Mouse (Mus musculus) olfactory bulb, adult 2 months (tissue): ENCODE data around the gene Celf2. TPM values are rescaled to one million over a fixed set of nuclear protein-coding genes. Genes with fewer than 3 reads are reported as not detected.

Experiments used
- H3K27ac ChIP-seq: fragments of 200-500 bp; 2 replicates; pipeline ENCODE4 v1.5.1; 2012; ENCODE audit warnings: low read depth, low read length; ENCODE audit not compliant: insufficient read depth
- H3K4me1 ChIP-seq: fragments of 200-500 bp; 2 replicates; pipeline ENCODE4 v1.6.1; 2012; ENCODE audit warnings: low read length; ENCODE audit not compliant: control insufficient read depth, insufficient read depth
- H3K4me3 ChIP-seq: fragments of 200-500 bp; 2 replicates; pipeline ENCODE4 v1.5.1; 2012; ENCODE audit warnings: mild to moderate bottlenecking, low read depth, low read length, moderate library complexity; ENCODE audit not compliant: insufficient read depth
- CTCF ChIP-seq: fragments of 200-500 bp; IDR thresholded peaks from 2 replicates; pipeline ENCODE4 v1.5.1; 2012; ENCODE audit warnings: low read depth, mild to moderate bottlenecking, low read length, moderate library complexity; ENCODE audit not compliant: insufficient read depth
- POLR2A ChIP-seq: fragments of 200-500 bp; IDR thresholded peaks from 2 replicates; pipeline ENCODE4 v1.6.1; 2012; ENCODE audit warnings: mild to moderate bottlenecking, low read depth, low read length, moderate library complexity; ENCODE audit not compliant: insufficient read depth
- WGBS: fragments of 180-500 bp; shearing (Covaris S2); methylation state at CpG from one replicate; pipeline ENCODE4 v1.1.7; 2018; 5-methylcytosine and 5-hydroxymethylcytosine counted together
- polyA plus RNA-seq: library from polyadenylated mRNA; stranded (reverse); fragments of >200 nt; gene quantifications from 2 replicates; pipeline ENCODE4 v1.2.4, GENCODE M21; 2012; ENCODE audit warnings: low replicate concordance; ENCODE audit not compliant: missing spikeins, insufficient read depth, insufficient read length

Gene Celf2
- polyA plus RNA-seq, 1 experiment, result 447 TPM

DNA sequence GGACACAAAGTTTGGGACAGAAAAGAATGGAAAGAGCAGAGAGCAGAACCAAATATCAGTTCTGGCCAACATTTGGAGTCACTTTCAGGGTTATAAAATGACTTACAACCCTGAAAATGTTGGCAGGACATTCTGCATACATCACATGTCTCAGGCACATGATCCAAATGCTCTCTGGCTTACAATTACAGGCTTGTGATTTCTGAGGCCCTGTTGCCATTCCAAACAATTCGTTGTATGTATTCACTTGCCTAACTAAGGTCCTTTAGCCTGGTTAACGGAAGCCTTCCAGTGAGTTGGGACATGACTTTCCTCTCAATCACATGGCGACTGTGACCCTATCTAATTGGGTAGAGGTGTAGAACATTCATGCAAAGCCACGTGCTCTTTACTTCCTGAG, 249.2 kb downstream of the Celf2 start:
- 66% methylated on average over 4 of the region's 4 CpGs for WGBS

DNA sequence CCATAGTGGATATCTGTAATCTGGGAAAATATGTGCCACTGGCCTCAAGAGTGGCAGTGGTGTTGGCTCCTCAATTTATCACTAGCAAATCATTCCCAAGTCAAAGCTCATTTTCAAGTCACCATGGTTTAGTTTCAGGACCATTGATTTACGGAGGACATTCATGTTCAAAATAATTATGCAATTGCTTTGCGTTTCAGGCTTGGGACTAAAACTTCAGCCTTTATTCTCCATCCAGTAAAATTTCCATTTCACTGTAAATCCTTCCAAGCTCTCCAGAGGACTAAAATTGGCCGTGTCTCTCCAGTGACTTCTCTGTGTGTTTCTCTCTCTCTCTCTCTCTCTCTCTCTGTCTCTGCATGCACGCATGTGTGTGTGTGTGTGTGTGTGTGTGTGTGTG, 249.7 kb downstream of the Celf2 start:
- 58% methylated on average over 4 of the region's 4 CpGs for WGBS
- no peaks in the 10 kb centered on the region for H3K4me1 ChIP-seq
- TF ChIP-seq CTCF (no peak), POLR2A (no peak)
- H3K27ac ChIP-seq, result no peak overlapping the region
- H3K4me3 ChIP-seq, result no peak overlapping the region

More for the DNA sequence above, 249.2 kb downstream of the Celf2 start:
- Histone ChIP-seq H3K4me1 (no peaks in the 10 kb centered on the region), H3K27ac (no peak overlapping the region), H3K4me3 (no peak overlapping the region)
- TF ChIP-seq POLR2A, result no peak

DNA sequence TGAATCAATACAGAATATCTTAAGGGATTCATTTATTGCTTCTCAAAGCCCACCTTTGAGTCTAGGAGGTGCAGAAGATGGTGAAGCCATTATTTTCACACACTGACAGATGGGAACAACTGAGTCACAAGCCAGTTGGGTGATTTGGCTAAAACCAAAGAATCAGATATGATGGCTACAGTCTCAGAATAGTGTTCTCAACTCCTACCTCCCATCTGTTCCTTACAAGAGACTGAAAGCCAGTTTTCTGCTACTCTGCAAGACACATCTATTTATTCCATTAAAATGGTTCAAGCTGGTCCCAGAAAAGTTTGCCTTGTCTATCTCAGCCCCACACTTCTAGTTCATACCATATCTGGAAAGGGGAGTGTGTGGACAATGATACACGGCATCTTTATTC, 253.3 kb downstream of the Celf2 start:
- no peak overlapping the region for H3K27ac ChIP-seq
- no peak for TF ChIP-seq CTCF
- no peaks in the 10 kb centered on the region for H3K4me1 ChIP-seq
- WGBS, result 76% methylated on average over 1 of the region's 1 CpGs
- no peak overlapping the region for H3K4me3 ChIP-seq

DNA sequence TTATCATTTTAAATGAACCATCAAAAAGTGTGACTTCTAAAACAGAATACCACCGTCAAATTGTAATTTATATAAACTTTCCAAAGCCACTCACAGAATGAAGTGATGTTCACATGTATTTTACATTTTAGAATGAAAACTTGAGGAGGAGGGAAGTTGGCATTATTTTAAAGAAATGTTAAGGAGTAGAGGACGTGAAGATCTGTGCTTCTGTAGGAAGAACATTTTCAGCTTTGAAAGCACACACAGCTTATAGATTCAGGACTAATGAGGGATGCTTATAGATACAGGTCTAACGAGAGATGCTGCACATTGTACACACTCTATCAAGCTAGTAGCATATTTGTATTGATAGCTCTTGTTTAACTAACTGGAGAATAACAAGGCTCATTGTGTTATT, 254.0 kb downstream of the Celf2 start:
- no peak overlapping the region for H3K4me3 ChIP-seq
- H3K27ac ChIP-seq, result no peak overlapping the region
- no peaks in the 10 kb centered on the region for H3K4me1 ChIP-seq
- no peak for TF ChIP-seq CTCF
- no peak for TF ChIP-seq POLR2A
- WGBS, result 60% methylated on average over 3 of the region's 3 CpGs

DNA sequence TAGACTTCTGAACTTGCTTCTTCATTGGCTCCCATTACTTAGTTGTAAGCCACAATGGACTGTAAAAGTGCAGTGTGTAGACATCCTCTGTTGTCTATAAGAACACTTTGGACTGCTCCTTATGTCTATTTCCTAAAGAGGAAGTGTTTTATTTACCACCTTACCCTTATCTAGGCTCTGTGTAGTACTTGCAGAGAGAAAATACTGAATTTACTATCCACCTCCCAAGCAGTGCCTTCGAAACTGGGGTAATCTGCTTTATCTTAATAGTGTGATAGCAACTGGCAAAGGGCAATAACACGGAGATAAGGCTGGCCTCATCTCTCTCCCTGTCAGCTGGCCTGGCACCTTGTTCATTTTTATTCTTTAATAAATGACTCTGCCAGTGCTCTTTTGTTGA, 259.0 kb downstream of the Celf2 start:
- H3K4me1 ChIP-seq, result no peaks in the 10 kb centered on the region
- H3K27ac ChIP-seq, result no peak overlapping the region
- 91% methylated on average over 2 of the region's 2 CpGs for WGBS
- no peak for TF ChIP-seq CTCF
- TF ChIP-seq POLR2A, result no peak
- H3K4me3 ChIP-seq, result no peak overlapping the region

DNA sequence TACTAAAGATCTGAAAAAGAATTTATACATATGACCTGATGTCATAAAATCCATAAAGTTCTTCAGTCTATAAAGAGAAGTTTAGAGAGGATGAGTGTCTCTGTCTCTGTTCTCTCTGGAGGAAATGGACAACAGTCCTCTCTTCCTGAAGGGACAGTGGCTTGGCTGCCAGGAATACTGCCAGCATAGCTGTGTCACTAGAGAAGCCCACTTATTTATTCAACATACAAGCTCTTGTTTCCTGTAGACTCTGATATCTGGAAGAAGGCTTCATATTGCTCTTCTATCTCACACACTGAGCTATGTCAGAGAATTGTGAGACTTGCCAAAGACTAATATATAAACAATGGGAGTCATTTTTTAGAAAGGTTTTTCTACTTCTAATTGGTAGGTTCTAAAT, 260.4 kb downstream of the Celf2 start:
- no peak overlapping the region for H3K27ac ChIP-seq

DNA sequence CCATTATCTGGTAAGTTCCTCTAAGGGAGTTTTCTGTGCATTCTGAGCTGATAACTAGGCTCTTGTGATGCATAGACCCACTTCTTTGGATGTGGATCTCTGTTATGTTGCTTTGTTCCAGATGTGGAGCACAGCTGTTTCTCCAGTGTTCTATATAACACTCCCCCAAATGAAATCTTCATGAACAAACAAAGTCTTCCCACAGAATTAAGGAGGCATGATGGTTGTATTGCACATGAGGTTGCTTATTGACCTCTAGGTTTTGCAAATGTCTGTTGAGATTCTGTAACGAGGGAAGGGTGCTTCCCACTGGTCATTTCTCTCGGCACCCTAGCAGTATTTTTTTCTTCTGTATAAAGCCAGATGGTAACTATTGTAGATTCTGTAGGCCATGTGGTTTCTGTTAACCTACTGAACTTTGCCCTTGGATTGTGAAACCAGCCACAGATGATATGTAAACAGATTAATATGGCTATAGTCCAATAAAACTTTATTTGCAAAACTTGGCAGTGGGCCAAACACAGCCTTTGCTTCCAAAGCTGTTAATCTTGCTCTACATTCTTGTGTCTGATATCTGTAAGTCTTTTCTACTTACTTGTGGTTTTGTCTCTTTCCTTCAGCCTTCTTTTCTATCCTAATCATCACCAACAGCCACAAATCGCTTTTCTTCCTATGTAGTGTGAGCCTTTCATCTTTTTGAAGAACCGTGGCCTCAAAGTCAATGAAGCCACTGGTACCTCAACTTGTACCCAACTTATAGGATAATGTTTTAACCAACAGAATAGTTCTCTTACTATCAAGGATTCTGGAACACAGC, 263.2 kb downstream of the Celf2 start:
- WGBS, result 81% methylated on average over 4 of the region's 4 CpGs
- TF ChIP-seq CTCF (no peak), POLR2A (no peak)
- Histone ChIP-seq H3K4me1 (no peaks in the 10 kb centered on the region), H3K4me3 (no peak overlapping the region), H3K27ac (no peak overlapping the region)

More for the DNA sequence above, 260.4 kb downstream of the Celf2 start:
- TF ChIP-seq POLR2A (no peak), CTCF (no peak)
- no peak overlapping the region for H3K4me3 ChIP-seq
- no peaks in the 10 kb centered on the region for H3K4me1 ChIP-seq

DNA sequence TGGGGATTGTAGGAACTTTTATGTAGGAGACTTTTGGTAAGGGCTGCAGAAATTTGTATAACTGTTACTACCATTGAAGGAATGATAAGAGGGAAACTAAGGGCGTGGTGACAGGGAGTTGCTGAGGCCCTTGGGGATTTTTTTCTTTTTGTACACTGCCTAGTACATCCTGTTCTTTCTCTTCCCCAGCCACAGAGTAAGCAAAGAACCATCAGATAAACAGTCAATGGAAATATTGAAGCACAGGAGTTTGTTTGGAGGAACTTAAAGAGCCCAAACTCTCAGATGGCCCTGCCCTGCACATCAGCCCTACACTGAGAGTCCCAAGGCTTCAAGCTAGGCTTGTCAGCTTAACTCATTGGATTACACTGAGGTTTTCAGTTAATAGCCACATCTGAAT, 267.2 kb downstream of the Celf2 start:
- WGBS, result 82% methylated on average over 1 of the region's 1 CpGs
- Histone ChIP-seq H3K4me1 (no peaks in the 10 kb centered on the region), H3K4me3 (no peak overlapping the region), H3K27ac (no peak overlapping the region)
- no peak for TF ChIP-seq POLR2A
- TF ChIP-seq CTCF, result no peak

DNA sequence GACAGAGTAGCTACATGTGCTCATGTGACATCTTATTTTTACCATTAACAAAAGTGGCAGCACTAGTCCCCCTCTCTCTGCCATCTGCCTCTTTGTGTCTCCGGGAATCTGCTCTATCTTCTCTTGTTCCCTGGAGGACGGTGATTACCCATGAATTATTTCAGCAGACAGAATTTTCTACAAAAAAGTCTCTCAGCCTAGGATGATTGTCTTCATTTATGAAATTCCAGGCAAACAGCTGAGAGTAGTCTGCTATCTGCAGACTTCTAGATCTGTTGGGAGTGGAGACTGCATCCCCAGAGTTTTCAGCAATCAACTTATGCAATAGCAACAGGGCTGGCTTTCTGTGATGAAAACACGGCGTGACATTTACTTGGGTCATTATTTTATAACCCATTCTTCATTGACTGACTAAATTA, 267.8 kb downstream of the Celf2 start:
- Histone ChIP-seq H3K4me3 (no peak overlapping the region), H3K4me1 (no peaks in the 10 kb centered on the region), H3K27ac (0 out of 2 replicates have a peak overlapping the region, but pooled peaks have one; percentile 40)
- TF ChIP-seq POLR2A (no peak), CTCF (no peak)
- 49% methylated on average over 4 of the region's 4 CpGs for WGBS

DNA sequence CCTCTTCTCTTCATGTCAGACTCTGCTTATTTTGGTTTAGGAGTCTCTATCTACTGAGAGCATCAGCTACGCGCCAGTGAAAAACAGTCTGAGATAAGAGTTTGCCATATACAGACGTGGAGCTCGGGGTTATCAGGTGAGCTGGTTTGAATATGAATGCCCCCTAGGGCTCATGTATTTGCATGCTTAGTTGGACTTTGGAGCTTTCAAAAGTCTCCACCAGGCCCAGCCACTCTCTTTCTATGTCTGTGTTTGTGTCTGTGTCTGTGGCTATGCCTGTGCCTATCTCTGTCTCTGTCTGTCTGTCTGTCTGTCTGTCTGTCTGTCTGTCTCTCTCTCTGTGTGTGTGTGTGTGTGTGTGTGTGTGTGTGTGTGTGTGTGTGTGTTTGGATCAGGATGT, 272.1 kb downstream of the Celf2 start:
- H3K4me1 ChIP-seq, result no peaks in the 10 kb centered on the region
- no peak overlapping the region for H3K4me3 ChIP-seq
- WGBS, result 92% methylated on average over 4 of the region's 4 CpGs
- TF ChIP-seq CTCF (no peak), POLR2A (no peak)
- no peak overlapping the region for H3K27ac ChIP-seq

DNA sequence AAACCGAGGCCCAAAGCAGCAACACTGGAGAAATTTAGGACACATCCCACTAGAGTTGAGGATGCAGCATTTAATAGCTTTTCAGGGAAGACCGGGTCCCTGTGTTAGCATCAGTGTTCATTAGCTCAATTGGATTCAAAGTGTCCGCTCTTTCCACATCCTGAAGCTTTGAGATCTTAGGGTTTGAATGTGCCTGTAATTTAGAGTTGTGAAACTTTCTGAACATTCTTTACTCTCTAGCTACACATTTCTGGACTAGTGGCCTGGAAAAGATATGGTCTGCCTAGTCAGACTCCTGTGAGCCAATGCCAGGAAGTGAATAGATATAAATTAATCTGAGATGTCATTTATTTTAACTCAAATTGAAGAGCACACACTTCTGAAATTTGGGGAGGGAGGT, 272.9 kb downstream of the Celf2 start:
- H3K27ac ChIP-seq, result no peak overlapping the region
- WGBS, result 90% methylated on average over 3 of the region's 3 CpGs
- no peak for TF ChIP-seq CTCF
- no peak overlapping the region for H3K4me3 ChIP-seq
- H3K4me1 ChIP-seq, result no peaks in the 10 kb centered on the region
